Mouse (Mus musculus) layer of hippocampus, adult 8-10 months (tissue): ENCODE results near the gene Axin1. TPM values are rescaled to one million over a fixed set of nuclear protein-coding genes. Genes with fewer than 3 reads are reported as not detected.
"Not testable (repeated sequence)": the region's sequence is repeated elsewhere in the genome, so short reads cannot be mapped to it uniquely, and the experiment has no call there.

ENCODE experiments used
- DNase-seq, 2 experiments: peaks; one replicate each; pipeline ENCODE4 v3.0.0; 2022; ENCODE audit warnings: low spot score in 2 of 2
- total RNA-seq, 4 experiments: library from RNA; stranded (reverse); gene quantifications; 2 replicates each; pipeline ENCODE4 v1.2.4; 2022

Axin1 gene
- total RNA-seq, 4 experiments from 2014 or later, result 26.7 to 31.1 (median 29.5) TPM

- DNase-seq, result peak in 1 of 2 experiments; percentile 55
Observed at GRCm38 (mm10) chr17:26119766-26120710, 18.4 kb upstream of the Axin1 start.

GRCm38 (mm10) chr17:26122431-26123140 lies 15.9 kb upstream of the Axin1 start:
- DNase-seq, result no peak

DNA sequence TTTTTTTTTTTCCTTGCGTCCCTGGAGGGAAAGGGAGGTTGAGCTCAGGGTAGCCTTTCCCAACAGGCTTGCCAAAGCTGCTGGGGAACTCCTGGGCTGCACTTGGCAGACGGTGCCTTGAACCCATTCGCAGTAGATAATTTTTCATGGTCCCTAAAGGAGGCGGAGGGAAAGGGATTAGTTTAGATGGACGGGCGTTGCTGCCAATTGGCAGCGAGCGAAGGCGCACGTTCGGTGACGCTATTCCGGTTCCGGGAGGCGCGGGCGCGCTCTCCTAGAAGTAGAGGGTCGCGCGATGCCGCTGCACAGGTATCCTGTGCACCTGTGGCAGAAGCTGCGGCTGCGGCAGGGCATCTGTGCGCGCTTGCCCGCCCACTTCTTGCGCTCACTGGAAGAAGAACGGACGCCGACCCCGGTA lies 15.2 kb upstream of the Axin1 start, which contains the start of gene Mrpl28:
TSS of gene Mrpl28 (plus strand) at position 234 of the 418 bp plus-strand sequence.
- DNase-seq, result peak; percentile 85 to 86

DNA sequence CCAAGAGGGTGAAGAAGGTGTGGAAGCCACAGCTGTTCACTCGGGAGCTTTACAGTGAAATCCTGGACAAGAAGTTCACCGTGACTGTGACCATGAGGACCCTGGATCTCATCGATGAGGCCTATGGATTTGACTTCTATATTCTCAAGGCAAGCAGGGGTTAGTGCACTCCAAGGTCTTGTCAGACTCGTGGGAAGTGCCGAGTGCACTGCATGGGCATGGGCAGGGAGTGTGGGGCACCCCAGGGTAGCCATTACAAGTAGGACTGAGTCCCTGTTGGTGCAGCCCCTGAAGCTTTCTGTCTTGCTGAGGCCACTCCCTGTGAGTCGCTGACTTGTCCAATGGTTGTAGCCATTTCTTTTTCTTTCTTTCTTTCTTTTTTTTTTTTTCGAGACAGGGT lies 13.9 kb upstream of the Axin1 start:
- no peak for DNase-seq

DNA sequence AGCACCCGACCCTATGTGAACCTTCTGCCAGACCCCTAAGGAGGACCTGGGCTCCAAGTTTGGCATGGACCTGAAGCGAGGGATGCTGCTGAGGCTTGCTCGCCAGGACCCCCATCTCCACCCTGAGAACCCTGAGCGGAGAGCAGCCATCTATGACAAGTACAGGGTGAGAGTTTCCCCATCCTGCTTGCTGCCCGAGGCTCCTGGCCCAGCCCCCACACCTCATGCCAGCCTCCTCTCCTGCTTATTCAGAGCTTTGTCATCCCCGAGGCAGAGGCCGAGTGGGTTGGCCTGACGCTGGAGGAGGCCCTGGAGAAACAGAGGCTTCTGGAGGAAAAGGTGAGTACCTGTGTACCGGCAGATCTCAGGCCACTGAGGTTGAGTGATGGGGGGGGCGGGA lies 13.3 kb upstream of the Axin1 start:
- DNase-seq, result no peak

DNA sequence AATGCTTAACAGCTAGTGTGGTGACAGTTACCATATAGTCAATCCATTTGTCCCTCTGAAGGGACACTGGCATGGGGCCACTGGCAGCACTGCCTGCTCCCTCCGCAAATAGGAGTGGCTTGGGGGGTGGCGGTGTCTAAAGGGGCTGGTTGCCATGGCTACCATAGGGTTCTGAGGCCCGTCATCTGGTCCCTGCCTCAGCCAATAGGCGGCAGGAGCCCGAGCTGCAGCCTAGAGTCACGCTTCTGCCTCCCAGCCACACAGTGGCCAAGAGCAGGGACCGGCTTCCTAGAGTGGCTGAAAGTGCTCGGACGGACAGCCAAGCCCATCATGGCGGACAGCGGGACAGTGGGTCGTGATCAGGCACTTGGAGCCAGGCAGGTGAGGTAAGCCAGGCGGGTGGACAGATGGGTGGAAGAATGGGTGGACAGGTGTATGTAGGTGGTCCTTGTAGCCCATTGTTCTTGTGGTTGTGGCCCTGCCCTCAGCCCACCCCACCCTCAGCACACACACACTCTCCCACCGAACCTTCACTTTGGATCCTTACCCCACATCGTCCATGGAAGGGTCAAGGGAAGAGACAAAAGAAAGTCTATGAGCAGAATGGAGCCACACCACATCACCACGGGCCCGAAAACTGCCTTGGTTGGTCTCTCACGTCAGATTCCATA lies 7.3 kb upstream of the Axin1 start:
- no peak for DNase-seq

- no peak for DNase-seq
Observed at GRCm38 (mm10) chr17:26131856-26132853, 6.3 kb upstream of the Axin1 start.

- no peak for DNase-seq
Observed at GRCm38 (mm10) chr17:26137106-26137750, 1.3 kb upstream of the Axin1 start.

DNA sequence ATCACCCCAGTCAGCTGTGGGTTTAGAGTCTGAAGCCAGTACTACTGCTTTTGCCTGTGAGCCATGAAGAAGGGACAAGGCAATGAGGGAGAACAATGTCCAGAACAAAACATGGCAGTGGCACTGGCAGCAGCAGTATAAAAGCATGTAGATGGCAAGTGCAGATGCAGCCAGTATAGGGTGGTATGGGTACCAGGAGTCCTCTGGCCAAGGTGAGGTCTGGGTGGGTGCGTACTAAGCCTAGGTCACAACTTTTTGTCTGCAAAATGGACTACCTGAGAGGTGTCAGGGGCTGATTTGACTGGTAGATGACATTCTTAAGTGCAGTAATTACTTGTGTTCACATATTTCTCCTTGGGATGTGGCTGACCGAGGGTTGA lies 747 bp upstream of the Axin1 start:
- no peak for DNase-seq

- peak in 1 of 2 experiments; percentile 39 for DNase-seq
Observed at GRCm38 (mm10) chr17:26138901-26139381, 453 bp downstream of the Axin1 start.

- no peak for DNase-seq
Observed at GRCm38 (mm10) chr17:26142796-26143195, 4.3 kb downstream of the Axin1 start.

GRCm38 (mm10) chr17:26143386-26143785 lies 4.9 kb downstream of the Axin1 start:
- DNase-seq, result no peak

GRCm38 (mm10) chr17:26149056-26149455 lies 10.6 kb downstream of the Axin1 start:
- no peak for DNase-seq

DNA sequence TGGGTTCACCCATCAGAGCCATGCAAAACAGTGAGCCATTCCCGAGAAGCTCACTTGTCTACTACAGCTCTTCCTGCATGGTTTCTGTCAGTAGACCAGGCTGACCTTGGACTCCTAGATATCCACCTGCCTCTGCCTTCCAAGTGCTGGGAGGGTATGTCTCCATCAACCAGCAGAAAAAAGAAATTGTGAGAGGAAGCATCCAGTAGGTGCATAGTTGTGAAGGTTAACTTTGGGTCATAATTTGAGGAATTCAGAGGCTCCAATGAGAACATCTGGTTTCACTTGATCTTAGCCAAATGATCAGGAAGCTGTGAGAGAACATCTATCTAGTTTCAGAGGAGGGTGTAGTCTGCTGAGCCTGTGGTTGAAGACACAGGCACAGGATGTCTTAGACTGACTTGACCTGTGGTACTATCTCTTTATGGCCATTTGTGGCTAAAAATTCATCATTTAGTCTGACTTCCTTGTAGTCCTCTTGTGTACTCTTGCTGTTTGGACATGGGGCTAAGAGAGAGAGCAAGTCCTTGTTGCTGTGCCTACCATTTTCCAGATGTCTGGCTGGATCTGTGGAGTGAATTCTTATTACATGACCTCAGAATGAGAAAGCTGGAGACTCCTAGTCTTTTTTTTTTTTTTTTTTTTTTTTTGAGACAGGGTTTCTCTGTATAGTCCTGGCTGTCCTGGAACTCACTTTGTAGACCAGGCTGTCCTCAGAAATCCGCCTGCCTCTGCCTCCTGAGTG lies 13.6 kb downstream of the Axin1 start:
- no peak for DNase-seq

- DNase-seq, result no peak
Observed at GRCm38 (mm10) chr17:26162736-26163135, 24.2 kb downstream of the Axin1 start.

GRCm38 (mm10) chr17:26168039-26168438 lies 29.6 kb downstream of the Axin1 start:
- DNase-seq, result no peak

- DNase-seq, result not testable (repeated sequence)
Observed at GRCm38 (mm10) chr17:26175248-26175647, 36.8 kb downstream of the Axin1 start.

DNA sequence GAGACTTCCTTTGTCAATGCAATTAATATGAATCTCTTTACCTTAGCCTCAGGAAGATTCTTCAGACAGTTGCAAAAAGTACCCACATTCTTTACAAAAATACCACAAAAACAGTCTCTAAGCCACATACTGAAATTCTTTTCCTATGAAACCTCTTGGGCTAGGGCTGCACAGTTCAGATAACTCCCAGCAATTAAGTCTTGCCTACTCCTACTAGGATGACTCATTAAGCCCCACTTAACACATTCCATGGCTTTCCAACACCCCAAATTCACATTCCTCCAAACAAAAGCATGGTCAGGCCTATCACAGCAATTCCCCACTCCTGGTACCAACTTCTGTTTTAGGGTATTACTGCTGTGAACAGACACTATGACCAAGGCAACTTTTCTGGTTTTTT lies 40.1 kb downstream of the Axin1 start:
- DNase-seq, result no peak

DNA sequence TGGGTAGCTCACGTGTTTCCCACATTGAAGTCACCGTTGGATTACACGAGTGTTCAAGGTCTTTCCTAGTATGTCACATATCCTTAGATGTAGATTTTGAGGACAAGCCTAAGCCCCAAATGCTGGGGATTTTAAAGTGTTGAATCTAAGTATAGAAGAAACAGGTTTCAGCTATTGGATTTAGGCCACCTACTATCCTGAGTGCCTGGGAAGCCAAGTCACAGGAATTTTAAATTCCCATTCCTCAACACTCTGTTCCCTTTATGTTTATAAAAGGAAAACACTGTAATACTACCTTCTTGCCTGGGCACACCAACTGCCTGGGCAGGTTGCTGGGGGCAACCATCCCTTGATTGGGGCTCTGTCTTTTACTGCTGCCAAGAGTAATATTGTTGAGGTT lies 42.7 kb downstream of the Axin1 start:
- DNase-seq, result no peak
